Mouse (Mus musculus): ENCODE results near the gene Adamts8.

The Adamts8 gene

GRCm38 (mm10) chr9:30993106-30993505 lies 50.7 kb downstream of the Adamts8 start:
- no peak for DNase-seq

- no peak for DNase-seq
These were observed 54.5 kb downstream of the Adamts8 start for GRCm38 (mm10) chr9:30996590-30997562.

- DNase-seq, result no peak
These were observed 58.3 kb downstream of the Adamts8 start for GRCm38 (mm10) chr9:31000641-31001040.

- no peak for DNase-seq
These were observed 60.2 kb downstream of the Adamts8 start for GRCm38 (mm10) chr9:31002528-31002927.

DNA sequence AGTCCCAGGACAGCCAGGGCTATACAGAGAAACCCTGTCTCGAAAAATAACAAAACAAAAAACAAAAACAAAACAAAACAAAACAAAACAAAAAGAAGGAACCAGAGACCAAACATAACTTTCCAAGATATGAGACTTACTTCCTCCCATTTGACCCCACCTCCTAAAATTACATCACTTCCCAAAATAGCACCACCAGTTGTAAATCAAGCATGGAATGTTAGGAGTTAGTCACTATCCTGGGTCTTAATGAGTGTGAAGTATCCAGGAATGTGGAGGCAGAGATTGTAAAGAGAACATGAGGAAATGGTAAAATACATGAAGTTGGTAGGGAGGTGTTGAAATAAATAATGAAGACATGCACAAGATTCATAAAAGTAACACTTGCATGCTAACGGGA lies 67.0 kb downstream of the Adamts8 start:
- no peak for DNase-seq

GRCm38 (mm10) chr9:31010040-31010439 lies 67.7 kb downstream of the Adamts8 start:
- DNase-seq, result no peak

DNA sequence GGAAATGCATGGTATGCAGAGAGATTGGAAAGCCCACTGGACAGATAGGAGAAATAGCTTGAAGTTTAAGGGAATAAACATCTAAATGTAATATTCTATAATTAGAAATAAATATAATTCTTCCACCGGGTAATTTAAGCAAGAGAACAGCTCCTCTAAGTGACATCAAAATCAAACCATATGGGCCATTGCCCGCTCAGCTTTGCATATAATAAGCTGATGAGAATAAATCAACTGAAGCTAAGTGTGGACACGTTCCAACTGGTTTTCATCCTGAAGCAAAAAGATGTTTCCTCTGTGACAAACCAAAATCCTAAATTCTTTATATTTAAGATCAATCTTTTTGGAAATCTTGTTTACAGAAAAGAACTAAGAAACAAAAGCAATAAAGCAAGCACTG lies 68.4 kb downstream of the Adamts8 start:
- DNase-seq, result no peak

- DNase-seq, result no peak
These were observed 69.2 kb downstream of the Adamts8 start for GRCm38 (mm10) chr9:31011533-31011932.

DNA sequence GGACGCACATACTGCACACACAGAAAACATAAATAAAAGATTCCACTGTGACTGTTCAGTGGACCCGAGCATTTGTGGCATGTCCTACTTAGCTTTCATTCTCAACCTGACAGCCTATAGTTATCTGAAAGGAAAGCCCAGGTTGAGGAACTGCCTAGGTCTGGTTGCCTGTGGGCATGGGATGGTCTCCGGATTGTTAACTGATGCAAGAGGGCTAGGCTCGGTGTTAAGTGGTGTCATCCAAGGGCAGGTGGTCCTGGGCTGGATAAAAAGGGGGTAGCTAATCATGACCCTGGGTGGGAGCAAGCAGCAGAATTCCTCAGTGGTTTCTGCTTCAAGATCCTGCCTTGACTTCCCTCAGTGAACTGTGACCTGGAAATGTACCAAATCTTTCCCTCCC lies 70.3 kb downstream of the Adamts8 start:
- no peak for DNase-seq

DNA sequence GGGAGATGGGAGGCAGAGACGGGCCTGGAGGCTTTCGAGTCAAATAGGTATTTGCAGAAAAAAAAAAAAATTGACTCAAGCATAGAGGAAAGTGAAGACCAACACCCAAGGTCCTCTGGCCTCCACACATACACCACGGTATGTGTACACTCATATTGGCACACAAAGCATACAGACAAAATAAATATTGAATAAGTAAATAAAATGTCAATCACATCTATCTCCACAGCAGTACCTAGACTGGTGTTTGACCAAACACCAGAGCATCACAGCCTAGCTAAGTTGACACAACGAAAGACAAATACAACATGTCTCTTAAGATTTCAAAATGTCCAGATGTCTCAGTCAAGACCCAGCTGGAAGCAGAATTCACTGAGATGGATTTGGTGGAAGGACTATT lies 71.1 kb downstream of the Adamts8 start:
- no peak for DNase-seq

Measured in cerebellum, postnatal 36 days (tissue).